Mouse (Mus musculus) forebrain, embryonic 11.5 days (tissue): Measurements from ENCODE around the gene Pced1b. TPM values are rescaled to one million over a fixed set of nuclear protein-coding genes. Genes with fewer than 3 reads are reported as not detected.

Experiments
- ATAC-seq: fragments of 200-750 bp; cut with Nextera tagmentation; replicated peaks from 2 replicates; pipeline ENCODE4 v1.8.0; 2017; ENCODE audit warnings: moderate TSS enrichment; ENCODE audit not compliant: low FRiP score
- DNase-seq: peaks from one replicate; pipeline ENCODE4 v3.0.0-alpha.2; 2017; ENCODE audit warnings: low spot score
- H3K27ac ChIP-seq: fragments of 300-500 bp; sonication (generic); 2 replicates; pipeline ENCODE4 v1.5.1; 2014; ENCODE audit warnings: low read depth, low read length
- H3K27me3 ChIP-seq: fragments of 300-500 bp; sonication (generic); 2 replicates; pipeline ENCODE4 v1.6.1; 2014; ENCODE audit warnings: mild to moderate bottlenecking, low read length, mixed read lengths; ENCODE audit not compliant: control insufficient read depth, insufficient read depth
- H3K36me3 ChIP-seq: fragments of 300-500 bp; sonication (generic); 2 replicates; pipeline ENCODE4 v1.6.1; 2014; ENCODE audit warnings: mild to moderate bottlenecking, low read length, moderate library complexity, mixed read lengths; ENCODE audit not compliant: control insufficient read depth, insufficient read depth
- H3K4me1 ChIP-seq: fragments of 300-500 bp; sonication (generic); replicated peaks from 2 replicates; pipeline ENCODE4 v1.6.1; 2014; ENCODE audit warnings: low read length, mixed read lengths; ENCODE audit not compliant: control insufficient read depth, insufficient read depth
- H3K4me2 ChIP-seq: fragments of 300-500 bp; sonication (generic); 2 replicates; pipeline ENCODE4 v1.6.1; 2014; ENCODE audit warnings: low read depth, mild to moderate bottlenecking, low read length, moderate library complexity, mixed read lengths; ENCODE audit not compliant: severe bottlenecking
- H3K4me3 ChIP-seq: fragments of 300-500 bp; sonication (generic); 2 replicates; pipeline ENCODE4 v1.5.1; 2014; ENCODE audit warnings: low read depth, low read length
- H3K9ac ChIP-seq: fragments of 300-500 bp; sonication (generic); 2 replicates; pipeline ENCODE4 v1.6.1; 2014; ENCODE audit warnings: low read length
- H3K9me3 ChIP-seq: fragments of 300-500 bp; sonication (generic); 2 replicates; pipeline ENCODE4 v1.6.1; 2016; ENCODE audit warnings: low read length, mixed read lengths; ENCODE audit not compliant: control insufficient read depth
- WGBS: fragments of 180-500 bp; shearing (Covaris S2); extraction: QIAGEN DNeasy Blood & Tissue Kit; methylation state at CpG from one replicate; pipeline ENCODE4 v1.1.7; 2014; 5-methylcytosine and 5-hydroxymethylcytosine counted together
- polyA plus RNA-seq: library from polyadenylated mRNA; unstranded; fragments of >200 nt; fragmentation: Nextera tagmentation; extraction: Ambion mirVana; gene quantifications from 2 replicates; pipeline ENCODE4 v1.2.1, GENCODE M21; 2014

The Pced1b gene
- polyA plus RNA-seq, 1 experiment from 2014 or later, result 3.9 TPM

GRCm38 (mm10) chr15:97421533-97421932 is 174.6 kb downstream of the Pced1b start:
- Histone ChIP-seq H3K9me3 (no peaks in the 10 kb centered on the region), H3K27ac (no peak overlapping the region), H3K9ac (no peak overlapping the region), H3K4me2 (no peak overlapping the region), H3K4me3 (no peak overlapping the region), H3K36me3 (no peaks in the 10 kb centered on the region), H3K4me1 (no peaks in the 10 kb centered on the region), H3K27me3 (no peaks in the 10 kb centered on the region)
- WGBS, result 73% methylated on average over 3 of the region's 3 CpGs
- DNase-seq, result no peak
- ATAC-seq, result no peak

- Histone ChIP-seq H3K4me3 (no peak overlapping the region), H3K9me3 (no peaks in the 10 kb centered on the region), H3K4me1 (no peaks in the 10 kb centered on the region), H3K9ac (no peak overlapping the region), H3K4me2 (no peak overlapping the region), H3K27ac (no peak overlapping the region), H3K36me3 (no peaks in the 10 kb centered on the region), H3K27me3 (no peaks in the 10 kb centered on the region)
- DNase-seq (no peak), ATAC-seq (no peak)
- 82% methylated on average over 4 of the region's 4 CpGs for WGBS
Measured at GRCm38 (mm10) chr15:97422212-97422944, 175.5 kb downstream of the Pced1b start.

DNA sequence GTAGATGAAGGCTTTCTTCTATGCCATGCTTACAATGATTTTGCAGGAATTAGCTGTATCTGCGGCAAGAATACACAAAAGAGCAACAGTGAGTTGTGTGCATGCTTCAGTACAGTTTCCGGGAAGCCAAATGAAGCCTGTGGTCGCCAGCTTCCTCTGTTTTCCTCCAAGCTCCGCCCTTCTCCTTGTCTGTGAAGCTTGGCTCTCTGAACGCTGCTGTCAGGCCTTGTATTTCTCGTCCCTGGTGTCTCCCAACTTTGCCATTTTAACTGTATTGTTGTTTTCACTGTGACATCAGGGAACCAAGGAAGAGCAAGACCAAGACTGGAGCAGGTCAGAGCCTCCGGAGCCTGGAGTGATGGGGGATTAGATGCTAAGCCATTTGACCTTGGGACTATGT is 177.5 kb downstream of the Pced1b start:
- H3K9me3 ChIP-seq, result no peaks in the 10 kb centered on the region
- no peak for DNase-seq
- H3K36me3 ChIP-seq, result no peaks in the 10 kb centered on the region
- no peak overlapping the region for H3K4me3 ChIP-seq
- no peak overlapping the region for H3K4me2 ChIP-seq
- H3K27ac ChIP-seq, result no peak overlapping the region
- H3K4me1 ChIP-seq, result no peaks in the 10 kb centered on the region
- 73% methylated on average over 7 of the region's 7 CpGs for WGBS
- H3K9ac ChIP-seq, result no peak overlapping the region
- no peaks in the 10 kb centered on the region for H3K27me3 ChIP-seq
- no peak for ATAC-seq

GRCm38 (mm10) chr15:97424961-97425360 is 178.1 kb downstream of the Pced1b start:
- no peak overlapping the region for H3K4me3 ChIP-seq
- no peaks in the 10 kb centered on the region for H3K27me3 ChIP-seq
- ATAC-seq (no peak), DNase-seq (no peak)
- WGBS, result 95% methylated on average over 3 of the region's 3 CpGs
- H3K4me2 ChIP-seq, result no peak overlapping the region
- H3K9ac ChIP-seq, result no peak overlapping the region
- H3K27ac ChIP-seq, result no peak overlapping the region
- no peaks in the 10 kb centered on the region for H3K9me3 ChIP-seq
- no peaks in the 10 kb centered on the region for H3K4me1 ChIP-seq
- H3K36me3 ChIP-seq, result no peaks in the 10 kb centered on the region

DNA sequence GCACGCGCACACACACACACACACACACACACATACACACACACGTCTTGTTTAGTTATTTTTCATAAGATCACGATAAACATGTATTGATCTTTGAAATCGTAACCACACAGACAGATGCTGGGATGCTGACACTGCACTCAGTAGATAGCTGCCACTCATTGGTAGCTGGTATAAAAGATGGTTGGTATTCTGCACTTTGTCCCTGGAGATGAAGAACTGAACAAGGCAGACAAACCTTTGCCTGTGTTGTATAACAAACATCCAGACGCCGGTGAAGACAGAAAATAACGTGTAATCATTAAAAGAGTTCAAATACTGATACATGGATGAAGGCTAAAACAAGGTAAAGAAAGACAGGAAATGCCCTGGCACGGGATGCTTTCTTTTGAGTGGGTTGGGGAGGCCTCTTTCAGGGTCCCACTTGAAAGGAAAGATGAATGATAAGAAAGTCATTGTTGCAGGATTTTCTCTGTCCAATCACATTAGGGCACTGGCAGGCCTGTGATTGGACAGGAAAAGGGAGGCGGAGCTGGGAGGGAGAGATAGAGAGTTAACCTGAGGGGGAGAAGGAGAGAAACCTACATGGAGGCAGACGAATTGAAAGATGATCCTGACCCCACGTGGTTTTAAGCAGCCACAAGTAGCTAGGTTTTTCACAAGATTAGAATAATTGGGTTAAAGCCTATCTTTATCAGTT is 182.4 kb downstream of the Pced1b start:
- no peaks in the 10 kb centered on the region for H3K36me3 ChIP-seq
- H3K9ac ChIP-seq, result no peak overlapping the region
- no peak for ATAC-seq
- H3K27ac ChIP-seq, result no peak overlapping the region
- 88% methylated on average over 12 of the region's 12 CpGs for WGBS
- no peak overlapping the region for H3K4me2 ChIP-seq
- H3K9me3 ChIP-seq, result no peaks in the 10 kb centered on the region
- H3K4me3 ChIP-seq, result no peak overlapping the region
- H3K4me1 ChIP-seq, result no peaks in the 10 kb centered on the region
- no peaks in the 10 kb centered on the region for H3K27me3 ChIP-seq
- no peak for DNase-seq

DNA sequence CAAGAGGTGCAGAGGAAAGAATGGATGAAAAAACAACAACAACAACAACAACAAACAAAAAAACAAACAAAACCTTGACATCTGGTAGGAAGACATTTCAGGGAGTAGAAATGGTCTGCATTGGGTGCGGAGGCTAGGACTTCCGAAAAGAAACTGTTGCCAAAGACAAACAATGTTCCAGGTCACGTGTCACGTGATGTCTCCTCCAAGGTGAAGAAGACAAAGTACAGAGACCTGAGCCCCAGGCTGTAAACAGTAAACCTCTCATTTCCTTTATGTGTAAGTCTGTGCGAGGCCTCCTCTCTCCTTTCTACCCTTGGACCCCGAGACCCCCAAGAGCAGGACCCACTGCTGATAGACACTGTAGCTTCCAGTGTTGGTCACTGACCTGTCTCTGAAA is 184.6 kb downstream of the Pced1b start:
- DNase-seq, result no peak
- H3K9ac ChIP-seq, result no peak overlapping the region
- no peaks in the 10 kb centered on the region for H3K27me3 ChIP-seq
- no peak overlapping the region for H3K27ac ChIP-seq
- no peaks in the 10 kb centered on the region for H3K9me3 ChIP-seq
- H3K4me1 ChIP-seq, result no peaks in the 10 kb centered on the region
- 91% methylated on average over 6 of the region's 6 CpGs for WGBS
- no peak overlapping the region for H3K4me2 ChIP-seq
- H3K36me3 ChIP-seq, result no peaks in the 10 kb centered on the region
- no peak for ATAC-seq
- H3K4me3 ChIP-seq, result no peak overlapping the region

DNA sequence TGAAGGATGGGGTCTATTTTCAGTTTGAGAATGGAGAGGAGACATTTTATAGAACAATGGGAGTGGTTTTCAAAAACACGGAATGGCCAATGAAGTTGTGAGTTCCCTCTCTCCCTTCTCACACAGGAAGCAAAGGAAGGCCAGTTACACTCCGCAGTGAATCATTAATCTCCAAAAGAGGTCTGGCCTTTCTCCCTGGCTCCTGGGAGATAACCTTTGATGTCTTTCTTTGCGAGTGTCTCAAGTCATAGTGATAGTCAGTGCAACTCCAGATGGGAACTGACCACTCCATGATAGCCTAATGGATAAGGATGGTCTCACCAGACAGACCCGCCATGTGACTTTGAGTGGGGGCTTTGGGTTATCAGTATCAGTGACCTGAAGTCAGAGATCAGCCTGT is 185.3 kb downstream of the Pced1b start:
- H3K27ac ChIP-seq, result no peak overlapping the region
- H3K9ac ChIP-seq, result no peak overlapping the region
- H3K9me3 ChIP-seq, result no peaks in the 10 kb centered on the region
- 70% methylated on average over 4 of the region's 4 CpGs for WGBS
- H3K27me3 ChIP-seq, result no peaks in the 10 kb centered on the region
- H3K4me3 ChIP-seq, result no peak overlapping the region
- DNase-seq (no peak), ATAC-seq (no peak)
- no peaks in the 10 kb centered on the region for H3K4me1 ChIP-seq
- H3K4me2 ChIP-seq, result no peak overlapping the region
- no peaks in the 10 kb centered on the region for H3K36me3 ChIP-seq
